Mouse (Mus musculus) limb, embryonic 15.5 days (tissue): ENCODE data around the gene Olfr603. TPM values are rescaled to one million over a fixed set of nuclear protein-coding genes. Genes with fewer than 3 reads are reported as not detected.
"Not testable (repeated sequence)": the region's sequence is repeated elsewhere in the genome, so short reads cannot be mapped to it uniquely, and the experiment has no call there.

ENCODE experiments used
- ATAC-seq: fragments of 200-750 bp; cut with Nextera tagmentation; 2 replicates; pipeline ENCODE4 v1.8.0; 2017; ENCODE audit warnings: low read depth, moderate TSS enrichment; ENCODE audit not compliant: insufficient number of reproducible peaks, low FRiP score, low TSS enrichment
- H3K27ac ChIP-seq: fragments of 300-500 bp; sonication (generic); 2 replicates; pipeline ENCODE4 v1.5.1; 2015; ENCODE audit warnings: moderate library complexity, mild to moderate bottlenecking, inconsistent platforms
- H3K27me3 ChIP-seq: fragments of 300-500 bp; sonication (generic); 2 replicates; pipeline ENCODE4 v1.6.1; 2015; ENCODE audit warnings: inconsistent platforms
- H3K36me3 ChIP-seq: fragments of 300-500 bp; sonication (generic); 2 replicates; pipeline ENCODE4 v1.6.1; 2015; ENCODE audit warnings: inconsistent platforms
- H3K4me1 ChIP-seq: fragments of 300-500 bp; sonication (generic); 2 replicates; pipeline ENCODE4 v1.6.1; 2015; ENCODE audit warnings: inconsistent platforms
- H3K4me2 ChIP-seq: fragments of 300-500 bp; sonication (generic); 2 replicates; pipeline ENCODE4 v1.6.1; 2015; ENCODE audit warnings: mild to moderate bottlenecking, inconsistent platforms
- H3K4me3 ChIP-seq: fragments of 300-500 bp; sonication (generic); 2 replicates; pipeline ENCODE4 v1.5.1; 2015; ENCODE audit warnings: mild to moderate bottlenecking, inconsistent platforms
- H3K9ac ChIP-seq: fragments of 300-500 bp; sonication (generic); 2 replicates; pipeline ENCODE4 v1.6.1; 2015; ENCODE audit warnings: inconsistent platforms
- H3K9me3 ChIP-seq: fragments of 300-500 bp; sonication (generic); 2 replicates; pipeline ENCODE4 v1.6.1; 2016; ENCODE audit warnings: inconsistent platforms
- WGBS: fragments of 180-500 bp; shearing (Covaris S2); methylation state at CpG from one replicate; pipeline ENCODE4 v1.1.7; 2015; 5-methylcytosine and 5-hydroxymethylcytosine counted together
- microRNA-seq: library from miRNA; unstranded; fragments of <30 nt; microRNA quantifications from one replicate; pipeline ENCODE4, GENCODE M21; 2016
- polyA plus RNA-seq: library from polyadenylated mRNA; unstranded; fragments of >200 nt; fragmentation: Nextera tagmentation; extraction: Ambion mirVana; gene quantifications from 2 replicates; pipeline ENCODE4 v1.2.1, GENCODE M21; 2015

Gene Olfr603
- not detected in 2 replicates for polyA plus RNA-seq

DNA sequence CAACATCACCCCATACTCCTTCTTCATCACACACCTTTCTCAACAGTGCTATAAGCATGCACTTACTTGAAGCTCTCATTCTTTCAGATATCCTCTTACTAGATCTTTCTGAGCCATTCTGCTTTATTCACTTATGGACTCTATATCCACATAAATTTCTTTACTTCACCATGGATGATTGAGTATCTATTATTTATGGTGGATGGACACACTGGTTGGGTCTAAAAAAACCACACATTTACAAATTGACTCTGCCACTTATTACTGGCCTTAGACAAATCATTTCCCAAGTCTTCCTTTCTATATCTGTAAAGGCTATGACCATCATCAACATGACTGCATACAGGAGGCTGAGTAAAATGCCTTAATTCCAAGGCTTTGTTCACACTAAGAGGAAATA, at the start of gene Olfr603:
Gene Olfr603 (minus strand): TSS at position 101 of the 400 bp plus-strand sequence.
- H3K27me3 ChIP-seq: no peaks in the 10 kb centered on the region
- H3K9ac ChIP-seq: no peak within 1 kb of the TSS
- no peak within 1 kb of the TSS for H3K4me3 ChIP-seq
- no peak within 1 kb of the TSS for H3K27ac ChIP-seq
- no peak for ATAC-seq
- no peak within 1 kb of the TSS for H3K4me2 ChIP-seq
- no peaks in the 10 kb centered on the region for H3K9me3 ChIP-seq
- no peaks in the 10 kb centered on the region for H3K36me3 ChIP-seq
- no peaks in the 10 kb centered on the region for H3K4me1 ChIP-seq

DNA sequence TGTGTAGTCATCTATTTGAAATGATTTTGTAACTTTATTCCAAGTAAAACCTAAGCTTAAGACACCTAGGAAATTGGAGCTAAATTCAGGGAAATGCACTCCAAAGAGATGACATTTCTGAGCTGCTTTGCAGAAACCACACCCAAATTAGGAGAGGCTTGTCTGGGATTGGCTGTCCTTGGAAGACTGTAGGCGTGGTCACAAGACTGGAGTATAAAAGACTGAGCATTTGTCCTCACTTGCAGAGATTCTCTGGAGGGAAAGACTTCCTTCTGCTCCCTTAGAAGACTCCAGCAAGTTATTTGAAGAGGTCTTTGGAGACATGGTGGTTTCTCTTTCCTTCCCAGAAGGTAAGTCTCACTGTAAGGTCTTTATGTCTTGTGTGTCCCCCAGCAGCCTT, 28.8 kb upstream of the Olfr603 start, which contains the start of gene Usp17lc:
Gene Usp17lc (plus strand): TSS at position 301 of the 400 bp plus-strand sequence.
- 69% methylated on average over 1 of the region's 1 CpGs for WGBS
- not testable (repeated sequence) for H3K9me3 ChIP-seq

DNA sequence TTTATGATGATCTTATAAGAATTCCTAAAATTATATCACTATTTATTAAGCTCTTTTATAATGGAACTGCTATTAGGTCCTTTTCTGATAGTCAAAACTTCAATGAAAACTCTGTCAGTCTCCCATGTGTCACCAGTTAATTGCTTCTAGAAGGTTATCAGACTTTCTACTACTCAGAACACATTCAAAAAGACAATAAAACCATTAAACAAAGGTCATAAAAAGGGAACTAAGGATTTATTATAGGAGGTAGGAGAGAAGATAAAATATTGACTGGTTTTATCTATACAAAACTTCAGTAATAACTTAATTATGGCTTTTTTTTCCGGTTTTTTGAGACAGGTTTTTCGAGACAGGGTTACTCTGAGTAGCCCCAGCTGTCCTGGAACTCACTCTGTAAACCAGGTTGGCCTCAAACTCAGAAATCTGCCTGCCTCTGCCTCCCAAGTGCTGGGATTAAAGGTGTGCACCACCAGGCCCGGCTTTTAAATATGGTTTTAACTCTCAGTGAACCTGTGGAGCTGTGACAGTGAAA, 20.6 kb upstream of the Olfr603 start:
- H3K27ac ChIP-seq, H3K4me3 ChIP-seq, H3K27me3 ChIP-seq, H3K4me1 ChIP-seq, H3K36me3 ChIP-seq, H3K9me3 ChIP-seq, H3K4me2 ChIP-seq, ATAC-seq, H3K9ac ChIP-seq: not testable (repeated sequence)
- 65% methylated on average over 3 of the region's 3 CpGs for WGBS

More for the DNA sequence above, 28.8 kb upstream of the Olfr603 start, which contains the start of gene Usp17lc:
- H3K4me3 ChIP-seq, H3K27ac ChIP-seq, H3K9ac ChIP-seq, H3K27me3 ChIP-seq, H3K4me2 ChIP-seq, ATAC-seq, H3K4me1 ChIP-seq, H3K36me3 ChIP-seq: not testable (repeated sequence)

DNA sequence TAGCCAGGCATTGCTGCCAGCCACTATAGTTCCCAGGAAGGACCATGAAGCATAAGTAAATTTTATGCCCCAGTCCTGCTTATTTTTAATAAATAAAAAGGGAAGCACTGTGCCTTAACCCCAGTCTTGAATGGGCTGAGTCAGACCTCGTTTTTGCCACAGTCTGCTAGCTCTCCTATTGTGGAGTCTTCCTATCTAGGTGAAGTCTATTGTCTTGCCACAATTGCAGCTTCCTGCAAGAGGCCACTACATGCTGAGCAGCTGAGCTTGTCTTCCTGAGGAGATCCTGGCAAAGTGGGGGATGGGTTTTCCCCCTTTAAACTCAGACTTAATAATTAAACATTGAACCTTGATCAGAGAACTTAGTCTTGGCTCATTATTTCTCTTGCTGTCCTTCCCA, 13.0 kb upstream of the Olfr603 start:
- Histone ChIP-seq H3K27me3 (no peaks in the 10 kb centered on the region), H3K9ac (no peak overlapping the region), H3K4me2 (no peak overlapping the region), H3K27ac (no peak overlapping the region), H3K36me3 (no peaks in the 10 kb centered on the region), H3K4me3 (no peak overlapping the region), H3K9me3 (no peaks in the 10 kb centered on the region), H3K4me1 (no peaks in the 10 kb centered on the region)
- no peak for ATAC-seq
- whole genome bisulfite sequencing: 17% methylated on average over 1 of the region's 1 CpGs

DNA sequence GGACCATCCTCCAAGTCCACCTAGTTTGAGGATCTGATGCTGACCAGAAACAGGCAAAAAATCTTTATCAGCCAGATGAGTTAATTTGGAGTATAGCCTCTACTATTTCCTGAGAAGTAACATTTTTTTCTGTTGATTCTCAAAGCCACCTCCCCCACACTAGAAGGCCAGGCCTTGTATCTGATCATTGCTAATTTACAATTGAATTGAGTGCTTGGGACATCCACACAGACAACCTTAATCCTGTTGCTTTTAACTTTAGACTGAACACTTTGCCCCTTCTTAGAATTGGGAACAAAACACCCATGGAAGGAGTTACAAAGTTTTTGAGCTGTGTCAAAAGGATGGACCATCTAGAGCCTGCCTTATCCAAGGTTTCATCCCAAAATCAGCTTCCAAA, 11.8 kb upstream of the Olfr603 start:
- H3K4me2 ChIP-seq: no peak overlapping the region
- no peak overlapping the region for H3K9ac ChIP-seq
- no peaks in the 10 kb centered on the region for H3K4me1 ChIP-seq
- no peaks in the 10 kb centered on the region for H3K36me3 ChIP-seq
- no peak overlapping the region for H3K27ac ChIP-seq
- no peaks in the 10 kb centered on the region for H3K9me3 ChIP-seq
- no peak overlapping the region for H3K4me3 ChIP-seq
- no peak for ATAC-seq
- H3K27me3 ChIP-seq: no peaks in the 10 kb centered on the region

DNA sequence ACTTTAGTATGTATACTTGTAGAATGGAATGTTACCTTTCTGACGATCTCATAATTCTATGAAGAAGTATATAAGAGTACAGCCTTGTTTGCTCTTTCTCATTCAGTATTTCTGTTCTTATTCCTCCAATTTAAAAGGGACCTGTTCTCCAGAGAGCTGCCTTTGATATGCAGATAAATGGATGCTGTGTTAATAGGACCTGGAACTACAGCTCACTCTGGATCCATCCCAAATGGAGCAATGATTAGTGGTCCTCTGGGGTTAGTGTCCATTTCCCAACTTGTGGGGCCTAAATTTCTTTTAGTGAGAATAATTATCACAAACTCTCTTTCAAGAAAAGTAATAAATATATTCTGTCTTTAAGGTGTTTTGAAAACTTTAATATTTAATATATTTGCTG, 23.4 kb downstream of the Olfr603 start, which contains the start of gene Olfr601:
Gene Olfr601 (minus strand): TSS at position 101 of the 400 bp plus-strand sequence.
- H3K27ac ChIP-seq: no peak within 1 kb of the TSS
- no peak within 1 kb of the TSS for H3K9ac ChIP-seq
- H3K9me3 ChIP-seq: no peaks in the 10 kb centered on the region
- H3K4me1 ChIP-seq: no peaks in the 10 kb centered on the region
- no peak within 1 kb of the TSS for H3K4me3 ChIP-seq
- no peak for ATAC-seq
- no peaks in the 10 kb centered on the region for H3K36me3 ChIP-seq
- no peak within 1 kb of the TSS for H3K4me2 ChIP-seq
- H3K27me3 ChIP-seq: no peaks in the 10 kb centered on the region
- WGBS: 94% methylated on average over 1 of the region's 1 CpGs

DNA sequence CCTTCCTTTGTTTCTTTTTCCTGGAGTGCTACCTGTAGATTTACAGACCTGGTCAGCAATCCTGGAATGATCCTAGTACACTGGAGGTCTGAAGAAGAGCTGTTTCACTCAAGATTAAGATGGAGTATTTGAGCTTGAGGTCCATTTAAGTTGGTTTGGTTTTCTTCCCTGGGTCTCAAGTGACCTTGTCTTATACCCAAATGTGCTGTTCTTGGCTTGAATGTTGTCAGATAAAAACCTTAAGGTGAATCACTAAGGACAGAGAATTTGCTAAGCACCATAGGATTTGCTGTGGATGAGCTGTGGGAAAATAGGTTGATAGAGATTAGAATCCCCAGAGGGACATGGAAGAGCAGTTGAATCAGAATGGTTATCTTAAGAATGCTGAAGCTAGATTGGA, 36.4 kb downstream of the Olfr603 start, which contains the start of gene Olfr600:
Gene Olfr600 (minus strand): TSS at position 101 of the 400 bp plus-strand sequence.
- no peak for ATAC-seq
- Histone ChIP-seq H3K9me3 (no peaks in the 10 kb centered on the region), H3K27ac (no peak within 1 kb of the TSS), H3K9ac (no peak within 1 kb of the TSS), H3K27me3 (no peaks in the 10 kb centered on the region), H3K36me3 (no peaks in the 10 kb centered on the region), H3K4me1 (no peaks in the 10 kb centered on the region), H3K4me3 (no peak within 1 kb of the TSS), H3K4me2 (no peak within 1 kb of the TSS)

DNA sequence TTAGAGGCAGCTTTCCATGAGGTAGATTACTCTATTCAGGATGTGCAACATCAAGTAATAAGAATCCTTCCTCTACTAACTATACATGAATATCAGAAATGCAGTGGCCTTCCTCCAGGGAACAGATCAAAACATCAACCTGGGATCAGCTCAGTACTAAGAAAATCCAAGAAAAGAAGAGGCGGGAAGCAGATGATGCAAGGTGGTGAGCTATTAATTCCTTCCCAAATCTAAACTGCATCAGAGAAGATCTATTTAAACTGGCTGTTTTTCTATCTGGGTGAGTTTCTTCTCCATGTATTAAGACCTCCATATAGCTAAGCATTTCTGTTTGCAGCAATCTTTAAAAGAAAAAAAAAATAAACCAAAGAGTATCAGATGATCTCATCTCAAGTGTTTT, 50.4 kb downstream of the Olfr603 start, which contains the start of gene Olfr599:
Gene Olfr599 (plus strand): TSS at position 301 of the 400 bp plus-strand sequence.
- no peaks in the 10 kb centered on the region for H3K27me3 ChIP-seq
- H3K9me3 ChIP-seq: no peaks in the 10 kb centered on the region
- H3K4me2 ChIP-seq: no peak within 1 kb of the TSS
- H3K27ac ChIP-seq: no peak within 1 kb of the TSS
- no peak within 1 kb of the TSS for H3K4me3 ChIP-seq
- WGBS: 82% methylated on average over 1 of the region's 1 CpGs
- H3K36me3 ChIP-seq: no peaks in the 10 kb centered on the region
- H3K4me1 ChIP-seq: no peaks in the 10 kb centered on the region
- H3K9ac ChIP-seq: no peak within 1 kb of the TSS
- no peak for ATAC-seq

Small RNA genes within 50 kb of the gene (microRNA-seq; reads per million reads assigned to microRNA genes)
- gene Gm25774: not detected

Other genes with a start within 250 kb of the Olfr603 start
- gene Olfr588-ps1, start 245.3 kb downstream of the Olfr603 start, polyA plus RNA-seq: not detected in 2 replicates
- not detected in 2 replicates for gene Olfr589, start 229.8 kb downstream of the Olfr603 start, polyA plus RNA-seq
- gene Olfr591, start 207.8 kb downstream of the Olfr603 start, polyA plus RNA-seq: not detected in 2 replicates
- gene Olfr592, start 201.4 kb downstream of the Olfr603 start, polyA plus RNA-seq: not detected in 2 replicates
- not detected in 2 replicates for gene Olfr593, start 174.3 kb downstream of the Olfr603 start, polyA plus RNA-seq
- gene Olfr594, start 169.2 kb downstream of the Olfr603 start, polyA plus RNA-seq: not detected in 2 replicates
- gene Usp17ld, start 133.7 kb downstream of the Olfr603 start, polyA plus RNA-seq: not detected in 2 replicates
- not detected in 2 replicates for gene Olfr596, start 80.5 kb downstream of the Olfr603 start, polyA plus RNA-seq
- gene Olfr597, start 69.9 kb downstream of the Olfr603 start, polyA plus RNA-seq: not detected in 2 replicates
- not detected in 2 replicates for gene Olfr598, start 62.6 kb downstream of the Olfr603 start, polyA plus RNA-seq
- not detected in 2 replicates for gene Olfr599, start 50.3 kb downstream of the Olfr603 start, polyA plus RNA-seq
- gene Olfr600, start 36.5 kb downstream of the Olfr603 start, polyA plus RNA-seq: not detected in 2 replicates
- not detected in 2 replicates for gene Olfr601, start 23.5 kb downstream of the Olfr603 start, polyA plus RNA-seq
- not detected in 2 replicates for gene Usp17lc, start 28.9 kb upstream of the Olfr603 start, polyA plus RNA-seq
- not detected in 2 replicates for gene Olfr605, start 59.3 kb upstream of the Olfr603 start, polyA plus RNA-seq
- gene Olfr606, start 62.9 kb upstream of the Olfr603 start, polyA plus RNA-seq: not detected in 2 replicates
- gene Olfr607, start 78.0 kb upstream of the Olfr603 start, polyA plus RNA-seq: not detected in 2 replicates
- not detected in 2 replicates for gene Olfr608, start 83.7 kb upstream of the Olfr603 start, polyA plus RNA-seq
- gene Olfr609, start 111.9 kb upstream of the Olfr603 start, polyA plus RNA-seq: not detected in 2 replicates
- not detected in 2 replicates for gene Olfr610, start 125.9 kb upstream of the Olfr603 start, polyA plus RNA-seq
- gene Olfr611, start 134.7 kb upstream of the Olfr603 start, polyA plus RNA-seq: not detected in 2 replicates
- gene Olfr612, start 156.5 kb upstream of the Olfr603 start, polyA plus RNA-seq: not detected in 2 replicates
- gene Olfr613, start 161.9 kb upstream of the Olfr603 start, polyA plus RNA-seq: not detected in 2 replicates
- not detected in 2 replicates for gene Olfr615, start 169.9 kb upstream of the Olfr603 start, polyA plus RNA-seq
- gene Olfr616, start 183.0 kb upstream of the Olfr603 start, polyA plus RNA-seq: not detected in 2 replicates
- gene Olfr617, start 186.9 kb upstream of the Olfr603 start, polyA plus RNA-seq: not detected in 2 replicates
- gene Olfr618, start 203.9 kb upstream of the Olfr603 start, polyA plus RNA-seq: 0.04 TPM in 1 of 2 replicates, not detected in the other
- not detected in 2 replicates for gene Olfr619, start 214.4 kb upstream of the Olfr603 start, polyA plus RNA-seq
- not detected in 2 replicates for gene Olfr620, start 226.4 kb upstream of the Olfr603 start, polyA plus RNA-seq